Mouse (Mus musculus): ENCODE results near the gene Igtp.
"Not testable (repeated sequence)": the region's sequence is repeated elsewhere in the genome, so short reads cannot be mapped to it uniquely, and the experiment has no call there.

Gene Igtp

DNA sequence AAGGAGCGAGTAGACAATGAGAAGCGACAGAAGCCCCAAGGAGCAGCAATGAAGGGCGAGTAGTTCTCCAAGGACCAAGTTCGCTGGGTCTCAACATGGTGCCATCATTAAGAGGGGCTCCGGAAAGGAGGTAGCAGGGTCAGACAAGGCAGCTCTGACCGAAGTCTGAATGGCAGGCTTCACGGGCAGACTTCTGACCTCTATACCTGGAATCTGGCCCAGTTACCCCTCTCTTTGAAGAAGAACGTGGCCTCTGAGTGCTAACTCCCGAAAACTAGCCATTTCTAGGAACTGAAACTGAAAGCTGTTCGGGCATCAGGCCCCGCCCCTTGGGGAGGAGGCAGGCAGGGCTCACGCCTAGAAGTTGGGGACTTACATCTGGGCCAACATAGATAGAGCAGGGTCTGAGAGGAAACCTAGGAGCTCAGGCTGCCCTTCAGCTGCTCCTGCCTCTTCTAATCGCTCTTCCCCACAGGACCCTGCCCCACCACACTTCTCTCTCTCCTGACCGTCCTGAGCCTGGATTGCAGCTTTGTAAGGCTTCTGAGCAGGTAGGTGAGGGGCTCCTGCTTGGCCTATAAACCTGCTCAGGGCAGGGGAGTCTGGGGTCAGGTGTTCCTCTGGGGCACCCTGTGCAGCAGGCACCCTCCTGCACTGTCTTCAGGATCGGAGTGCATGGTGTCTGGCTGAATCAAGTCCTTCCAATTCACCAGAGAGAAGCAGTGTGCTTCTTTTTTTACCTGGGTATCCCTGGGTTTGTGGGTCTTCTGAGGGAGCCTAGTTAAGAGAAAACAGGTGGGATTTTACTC is at the start of gene Igtp, which contains the start of gene Irgm2:
TSS of gene Igtp (plus strand) at position 328 of the 809 bp plus-strand sequence.
TSS of gene Irgm2 (plus strand) at position 390 of the 809 bp plus-strand sequence.
- not testable (repeated sequence) for DNase-seq (ENCODE audit: low read depth, low spot score)

DNA sequence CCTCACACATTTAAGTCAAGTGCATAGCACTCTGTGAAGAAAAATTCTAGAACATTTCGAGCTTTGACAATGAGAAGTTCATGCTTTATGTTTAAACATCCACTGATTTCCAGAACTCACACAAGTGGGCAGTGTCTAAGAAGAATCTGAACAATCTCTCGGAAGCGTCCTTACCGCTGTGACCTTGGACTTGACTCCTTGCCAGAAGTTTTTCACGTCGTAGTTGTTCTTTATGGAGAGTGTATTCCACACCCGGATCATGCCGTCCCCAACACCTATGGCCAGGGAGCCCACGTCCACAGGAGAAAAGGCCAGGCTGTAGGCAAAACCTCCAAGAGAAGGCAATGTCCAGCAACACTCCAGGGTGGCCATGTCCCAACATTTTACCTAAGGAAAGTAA is 43.9 kb upstream of the Igtp start:
- no peak for DNase-seq (ENCODE audit: low read depth, low spot score)

DNA sequence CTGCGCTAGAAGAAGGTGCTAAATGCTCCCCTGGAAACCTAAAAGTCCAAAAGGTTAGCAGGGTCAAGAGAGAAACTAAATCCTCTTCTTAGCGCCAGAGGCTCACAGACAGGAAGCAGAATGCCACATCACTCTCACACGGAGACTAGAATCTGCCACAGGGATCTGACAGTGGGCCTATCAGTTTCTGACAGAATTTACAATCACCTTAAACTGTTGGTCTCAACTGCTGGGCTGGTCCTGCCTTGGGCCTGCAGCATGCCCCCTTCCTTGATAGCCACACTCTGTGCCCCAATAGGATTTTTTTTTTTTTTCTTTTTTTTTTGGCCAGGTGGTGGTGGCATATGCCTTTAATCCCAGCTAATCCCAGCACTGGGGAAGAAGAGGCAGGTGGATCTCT is 42.5 kb upstream of the Igtp start:
- no peak for DNase-seq (ENCODE audit: low read depth, low spot score)

DNA sequence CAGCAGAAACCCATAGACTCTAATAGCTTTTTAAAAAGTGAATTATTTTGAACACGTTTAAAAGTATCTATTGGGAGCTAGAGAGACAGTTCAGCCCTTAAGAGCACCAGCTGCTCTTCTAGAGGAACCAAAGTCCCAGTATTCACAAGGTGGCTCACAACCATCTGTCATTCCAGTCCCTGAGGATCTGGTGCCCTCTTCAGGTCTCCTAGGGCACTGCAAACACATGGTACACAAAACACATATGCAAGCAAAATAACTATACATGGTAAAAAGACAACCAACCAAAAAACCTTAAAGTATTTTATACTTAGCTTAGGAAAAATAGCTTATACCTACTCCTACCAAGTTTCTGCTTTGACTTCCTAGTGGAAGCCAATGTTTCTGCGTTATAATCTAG is 34.3 kb upstream of the Igtp start:
- DNase-seq (ENCODE audit: low read depth, low spot score), result no peak

DNA sequence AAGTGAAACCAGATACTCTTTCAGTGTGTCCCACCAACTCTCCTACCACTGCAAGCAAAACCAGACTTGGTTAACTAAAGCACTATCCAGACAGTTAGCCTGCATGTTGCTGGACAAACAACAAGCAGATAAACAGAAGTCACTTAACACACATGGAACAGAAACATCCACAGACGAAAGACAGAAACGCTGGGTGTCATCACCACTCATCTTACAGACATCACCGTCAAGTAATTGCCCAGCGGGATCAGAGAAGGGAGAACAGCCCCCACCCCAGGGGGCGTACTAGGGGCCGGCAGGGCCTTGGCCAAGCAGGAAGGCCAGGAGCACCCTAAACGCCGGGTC is 31.6 kb upstream of the Igtp start:
- DNase-seq (ENCODE audit: low read depth, low spot score), result no peak

DNA sequence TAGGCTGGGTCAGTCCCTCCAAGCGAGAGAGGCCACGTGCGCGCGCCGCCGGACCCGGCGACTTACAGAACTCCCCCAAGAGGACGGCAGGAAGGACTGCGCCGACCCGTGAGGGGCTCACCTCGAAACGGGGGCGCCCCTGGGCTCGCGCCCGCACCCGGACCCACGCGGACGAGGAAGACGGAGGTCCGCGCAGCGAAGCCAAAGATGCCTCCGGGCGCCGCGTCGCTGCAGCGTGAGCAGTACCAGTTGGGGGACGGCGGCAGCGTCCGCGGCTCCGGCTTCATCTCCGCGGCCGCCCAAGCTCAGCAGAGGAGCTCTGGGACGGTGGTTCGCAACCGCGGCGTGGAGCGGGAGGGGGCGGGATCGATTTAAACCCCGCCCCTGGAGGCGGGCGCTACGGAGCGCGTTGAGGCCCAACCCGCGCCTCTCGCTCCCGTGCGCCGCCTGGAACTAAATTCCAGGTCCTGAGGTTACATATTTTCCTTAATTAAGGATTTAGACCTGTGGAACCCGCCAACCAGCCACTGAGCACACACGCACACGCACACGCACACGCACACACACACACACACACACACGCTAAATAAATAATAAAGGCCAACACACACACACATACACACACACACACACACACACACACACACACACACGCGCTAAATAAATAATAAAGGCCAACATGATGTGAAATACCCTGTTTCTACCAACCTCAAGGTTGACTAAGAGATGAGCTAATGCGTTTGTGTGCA is 31.0 kb upstream of the Igtp start, which contains the start of gene Gemin5:
TSS of gene Gemin5 (minus strand) at position 373 of the 749 bp plus-strand sequence.
- DNase-seq (ENCODE audit: low read depth, low spot score), result peak; percentile 70

DNA sequence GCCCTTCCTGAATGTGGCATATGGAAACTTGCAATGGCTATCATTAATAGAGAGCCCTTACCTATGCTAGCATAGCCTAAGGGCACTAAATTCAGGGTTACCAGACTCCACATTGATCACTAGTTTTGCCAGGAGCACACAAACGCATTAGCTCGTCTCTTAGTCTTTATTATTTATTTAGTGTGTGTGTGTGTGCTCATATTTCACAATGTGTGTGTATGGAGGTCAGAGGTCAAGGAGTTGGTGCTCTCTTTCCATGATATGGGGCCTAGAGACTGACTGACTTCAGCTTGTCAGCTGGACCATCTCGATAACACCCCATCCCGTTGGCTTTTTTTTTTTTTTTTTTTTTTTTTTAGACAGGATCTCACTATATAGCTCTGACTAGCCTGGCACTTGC is 29.7 kb upstream of the Igtp start:
- no peak for DNase-seq (ENCODE audit: low read depth, low spot score)

DNA sequence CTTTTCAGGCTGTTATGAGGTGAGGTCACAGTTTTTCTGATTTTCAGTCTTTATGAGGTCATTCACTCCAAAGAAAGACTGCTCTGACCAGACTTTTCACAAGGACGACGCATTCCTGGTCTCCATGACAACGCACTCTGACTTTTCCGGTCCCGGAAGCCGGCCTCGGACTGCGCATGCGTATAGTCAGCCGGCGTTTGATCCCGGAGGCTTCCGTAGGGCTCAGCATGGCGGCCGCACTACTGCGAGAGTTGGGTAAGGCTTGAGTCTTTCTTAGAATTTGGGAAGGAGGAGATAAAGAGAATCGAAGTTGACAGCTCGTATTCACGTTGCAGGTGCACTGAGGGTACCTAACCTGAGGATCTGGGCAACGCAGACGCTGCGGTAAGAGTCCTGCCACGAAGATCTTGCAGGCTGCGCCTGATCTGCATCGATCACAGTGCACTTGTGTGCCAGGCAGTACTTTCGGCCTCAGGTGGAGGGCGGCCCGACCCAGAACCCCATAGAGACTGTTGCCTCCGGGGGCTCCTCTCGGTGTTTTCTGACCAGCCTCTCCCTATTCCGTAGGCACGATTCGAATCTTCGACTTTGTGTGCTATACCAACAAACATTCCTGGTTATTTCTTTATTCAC is 27.8 kb upstream of the Igtp start, which contains the start of gene Mrpl22:
TSS of gene Mrpl22 (plus strand) at position 203 of the 633 bp plus-strand sequence.
- DNase-seq (ENCODE audit: low read depth, low spot score), result peak; percentile 81

DNA sequence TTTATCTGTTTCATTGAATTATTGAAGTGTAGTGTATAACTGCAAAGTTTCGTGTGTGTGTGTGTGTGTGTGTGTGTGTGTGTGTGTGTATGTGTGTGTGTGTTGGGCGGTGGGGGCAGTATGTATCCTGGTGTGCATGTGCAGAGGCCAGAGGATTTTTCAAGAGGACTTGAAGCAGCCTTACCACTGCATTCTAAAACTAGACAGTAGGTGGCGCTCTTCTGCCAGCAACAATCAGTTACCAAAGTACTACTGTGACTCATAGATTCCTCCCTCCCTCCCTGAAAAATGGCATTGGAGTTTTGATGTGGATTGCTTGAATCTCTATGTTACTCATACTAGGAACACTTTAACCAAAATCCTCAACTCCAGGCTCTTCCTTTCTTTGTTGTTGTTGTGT is 19.8 kb upstream of the Igtp start:
- DNase-seq (ENCODE audit: low read depth, low spot score), result peak; percentile 62

DNA sequence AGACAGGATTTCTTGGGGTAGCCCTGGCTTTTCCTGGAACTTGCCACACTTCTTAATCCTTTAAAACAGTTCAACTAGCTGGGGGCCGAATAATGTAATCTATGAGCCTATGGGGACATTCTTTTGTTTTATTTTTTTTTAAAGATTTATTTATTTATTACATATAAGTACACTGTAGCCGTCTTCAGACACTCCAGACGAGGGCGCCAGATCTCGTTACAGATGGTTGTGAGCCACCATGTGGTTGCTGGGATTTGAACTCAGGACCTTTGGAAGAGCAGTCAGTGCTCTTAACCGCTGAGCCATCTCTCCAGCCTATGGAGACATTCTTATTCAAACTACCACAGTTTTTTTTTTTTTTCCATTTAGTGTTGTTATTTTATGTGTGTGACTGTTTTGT is 19.4 kb upstream of the Igtp start:
- not testable (repeated sequence) for DNase-seq (ENCODE audit: low read depth, low spot score)

DNA sequence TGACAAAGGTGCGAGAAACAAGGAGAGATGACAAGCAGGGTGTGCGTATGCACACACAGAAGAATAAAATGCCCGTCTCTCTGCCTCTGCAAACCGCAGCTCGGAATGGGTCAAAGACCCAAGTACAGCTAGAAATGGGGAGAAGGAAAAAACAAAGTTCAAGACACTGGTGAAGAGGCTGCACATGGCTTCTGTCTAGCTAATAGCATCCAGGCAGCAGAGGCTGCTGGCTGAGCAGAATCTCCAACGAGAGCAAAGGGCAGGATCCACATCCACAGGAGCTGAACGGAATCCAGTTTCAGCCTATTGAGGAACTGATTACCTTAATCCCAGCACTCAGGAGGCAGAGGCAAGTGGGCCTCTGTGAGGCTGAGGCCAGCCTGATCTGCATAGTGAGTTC is 18.6 kb upstream of the Igtp start:
- no peak for DNase-seq (ENCODE audit: low read depth, low spot score)

DNA sequence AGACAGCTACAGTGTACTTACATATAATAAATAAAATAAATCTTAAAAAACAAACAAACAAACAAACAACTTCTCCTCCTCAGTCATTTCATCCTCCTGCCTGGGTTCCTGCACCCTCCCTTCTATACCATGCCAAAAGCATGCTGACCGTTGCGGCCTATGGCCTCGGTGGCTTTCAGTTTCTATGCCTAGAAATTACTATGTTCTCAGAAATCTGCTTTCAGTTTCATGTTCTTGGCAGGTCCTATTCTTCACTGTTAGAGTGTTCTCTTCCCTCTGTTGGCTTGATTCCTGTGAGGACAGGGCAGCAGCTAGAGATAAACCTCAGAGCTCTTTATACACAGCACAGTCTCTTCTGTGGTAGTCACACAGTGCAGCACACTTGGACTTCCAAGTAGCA is 15.8 kb upstream of the Igtp start:
- DNase-seq (ENCODE audit: low read depth, low spot score), result no peak

DNA sequence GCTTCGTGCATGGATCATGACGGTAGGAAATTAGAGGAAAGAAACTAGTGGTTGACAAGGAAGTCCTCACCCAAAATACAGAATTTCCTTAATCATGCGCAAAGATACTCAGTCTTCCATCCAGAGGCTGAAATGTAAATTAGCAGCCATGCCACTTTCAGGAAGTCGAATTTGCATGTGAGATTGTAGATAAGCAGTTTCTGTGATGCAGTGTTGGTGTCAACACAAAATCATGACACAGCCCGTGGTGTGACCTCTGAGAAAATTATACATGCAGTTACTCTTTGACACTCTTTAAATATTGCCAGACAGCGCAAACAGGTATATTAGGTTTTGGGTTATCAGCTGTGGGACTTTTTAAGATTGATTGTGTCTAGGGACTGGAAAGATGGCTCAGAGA is 9.7 kb upstream of the Igtp start:
- no peak for DNase-seq (ENCODE audit: low read depth, low spot score)

DNA sequence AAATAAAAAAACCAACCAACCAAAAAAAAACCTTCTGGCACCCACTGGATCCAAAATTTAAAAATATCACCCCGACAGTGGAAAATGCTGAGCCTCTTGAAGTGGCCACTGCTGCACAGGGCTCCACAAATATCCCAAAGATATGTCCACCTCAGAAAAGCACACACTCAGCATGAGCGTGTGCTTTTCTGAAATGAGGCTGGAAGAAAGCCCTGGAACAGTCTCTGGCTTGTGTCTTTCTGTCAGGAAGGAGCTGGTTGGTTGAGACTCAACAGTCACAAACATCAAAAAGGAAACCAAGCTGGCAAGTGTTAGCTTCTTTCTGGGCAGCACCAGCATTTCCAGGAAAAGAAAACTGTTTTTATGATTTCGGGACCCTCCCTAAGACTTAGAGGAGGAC is 6.0 kb upstream of the Igtp start:
- no peak for DNase-seq (ENCODE audit: low read depth, low spot score)

DNA sequence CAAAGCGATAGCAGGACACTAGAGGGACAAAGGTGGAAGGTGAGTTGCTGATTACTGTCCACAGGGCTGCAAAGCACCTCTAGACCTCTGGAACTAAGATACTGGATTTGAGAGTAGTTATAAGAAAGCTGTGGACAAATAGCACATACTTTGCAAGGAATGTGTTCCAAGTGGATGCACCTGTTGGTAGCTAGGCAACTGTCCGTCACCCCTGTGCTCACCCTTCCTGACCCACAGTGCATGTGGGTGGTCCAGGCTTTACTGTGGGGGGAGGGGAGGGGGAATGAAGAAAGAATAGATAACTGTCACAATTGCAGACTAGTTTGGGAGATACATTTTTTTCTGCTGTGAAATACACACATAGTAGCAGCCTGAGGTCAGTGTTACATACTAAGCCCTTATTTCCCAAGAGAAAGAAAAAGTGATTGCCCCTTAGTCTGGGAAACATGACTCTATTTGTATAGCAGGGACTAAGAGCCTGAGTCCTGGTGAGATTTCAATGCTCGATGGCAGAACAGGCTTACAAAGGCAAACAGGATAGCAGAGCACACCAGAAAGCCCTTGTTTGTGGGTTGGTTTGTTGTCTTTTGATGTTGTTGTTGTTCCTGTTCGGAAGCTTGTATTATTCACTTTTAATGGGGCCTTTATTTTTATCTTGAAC is 5.4 kb upstream of the Igtp start:
- no peak for DNase-seq (ENCODE audit: low read depth, low spot score)

DNA sequence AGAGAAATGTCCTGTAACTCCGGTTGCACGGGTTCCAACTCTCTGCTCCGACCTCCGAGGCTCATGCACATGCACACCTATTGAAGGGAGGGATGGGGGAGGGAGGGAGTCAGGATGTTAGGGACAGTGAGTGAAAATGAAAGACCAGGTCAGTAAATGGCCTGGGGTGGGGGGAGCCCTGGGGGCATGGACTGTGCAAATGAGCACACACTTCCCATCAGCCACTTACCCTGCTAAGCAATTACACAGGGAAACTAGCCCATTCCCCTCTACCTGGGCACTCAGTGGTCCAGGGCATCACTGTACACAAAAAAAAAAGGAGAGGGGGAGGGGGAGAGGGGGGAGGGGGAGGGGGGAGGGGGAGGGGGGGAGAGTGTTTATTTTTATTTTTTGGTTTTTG is 693 bp upstream of the Igtp start:
- DNase-seq (ENCODE audit: low read depth, low spot score), result no peak

DNA sequence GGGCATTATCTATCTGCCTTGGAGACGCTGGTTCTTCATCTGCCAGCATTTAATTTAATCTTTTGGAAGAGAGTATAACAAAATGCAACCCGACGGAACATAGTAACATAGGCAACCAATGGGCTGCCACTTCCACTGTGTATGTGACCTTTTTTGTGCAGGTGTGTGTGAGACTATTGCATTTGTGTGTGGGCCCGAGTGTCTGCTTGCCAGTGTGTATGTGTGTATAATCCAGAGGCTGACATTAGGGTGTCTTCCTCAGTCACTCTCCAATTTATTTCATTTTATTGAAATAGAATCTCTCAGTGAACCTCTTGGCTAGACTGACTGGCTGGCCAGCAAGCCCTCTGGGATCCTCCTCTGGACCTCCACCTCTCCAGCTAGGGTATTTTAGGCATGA is 870 bp downstream of the Igtp start:
- no peak for DNase-seq (ENCODE audit: low read depth, low spot score)

DNA sequence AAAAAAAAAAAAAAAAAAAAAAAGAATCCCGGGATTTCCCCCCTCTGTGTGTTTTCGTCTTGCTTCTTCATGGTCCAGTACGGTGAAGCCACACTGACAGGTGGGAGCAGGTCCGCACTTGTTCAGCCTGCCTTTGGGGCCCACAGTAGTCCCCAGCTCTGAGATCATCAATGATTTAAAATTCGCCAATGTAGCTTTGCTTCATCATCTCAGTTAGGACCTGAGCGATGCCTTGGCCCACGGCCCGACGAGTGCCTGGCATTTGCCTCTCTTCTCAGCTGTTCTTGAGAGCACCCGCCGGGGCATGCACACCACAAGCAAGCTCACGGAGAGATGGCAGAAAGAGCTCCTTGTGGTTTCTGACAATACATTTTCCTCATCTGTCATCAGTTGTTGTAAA is 1.7 kb downstream of the Igtp start:
- no peak for DNase-seq (ENCODE audit: low read depth, low spot score)

DNA sequence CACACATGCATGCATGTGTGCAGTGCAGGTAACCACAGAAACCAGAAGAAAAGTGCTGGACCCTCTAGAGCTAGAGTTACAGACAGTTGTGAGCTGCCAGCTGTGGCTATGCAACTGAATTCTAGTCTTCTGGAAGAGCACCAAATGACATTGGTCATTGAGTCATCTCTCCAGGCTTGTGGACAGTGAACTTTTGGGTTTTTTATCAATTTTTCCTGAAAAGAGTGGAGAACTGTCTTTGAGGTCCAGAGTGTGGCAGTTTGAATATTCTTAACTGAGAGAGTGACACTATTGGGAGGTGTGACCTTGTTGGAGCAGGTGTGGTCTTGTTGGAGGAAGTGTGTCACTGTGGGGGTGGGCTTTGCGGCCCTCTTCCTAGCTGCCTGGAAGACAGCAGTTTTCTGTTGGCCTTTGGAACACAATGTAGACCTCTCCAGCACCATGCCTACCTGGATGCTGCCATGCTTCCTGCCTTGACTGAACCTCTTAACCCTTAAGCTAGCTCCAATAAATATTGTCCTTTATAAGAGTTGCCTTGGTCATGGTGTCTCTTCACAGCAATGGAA is 11.0 kb downstream of the Igtp start:
- no peak for DNase-seq (ENCODE audit: low read depth, low spot score)

DNA sequence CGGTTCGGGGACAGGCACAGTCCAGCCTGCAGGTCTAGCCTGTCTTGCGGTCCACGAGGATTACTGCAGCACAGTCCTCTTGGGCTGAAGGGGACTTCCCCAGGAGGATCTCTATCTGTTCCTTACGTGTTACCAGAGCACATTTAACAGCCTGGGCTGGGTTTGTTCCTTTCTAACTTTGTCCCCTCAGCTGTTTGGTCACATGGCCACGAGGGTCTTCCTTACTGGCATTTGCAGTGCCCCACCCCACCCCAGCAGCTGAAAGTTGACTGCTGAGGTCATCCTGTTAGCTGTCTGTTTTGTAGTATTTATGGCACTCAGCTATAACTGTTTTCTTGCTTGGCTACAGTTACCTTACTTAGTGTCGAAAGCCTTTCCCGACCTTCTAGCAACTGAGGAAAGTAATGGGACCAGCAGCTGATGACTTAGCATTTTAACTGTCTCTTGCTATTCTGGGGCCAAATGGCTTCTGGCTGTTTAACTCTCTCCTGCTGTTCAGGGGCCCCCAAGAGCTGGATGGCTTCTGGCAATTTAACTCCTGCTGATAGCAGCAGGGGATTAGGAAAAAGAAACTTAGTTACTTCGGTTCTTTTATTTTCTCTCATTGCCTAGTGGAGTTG is 11.8 kb downstream of the Igtp start:
- DNase-seq (ENCODE audit: low read depth, low spot score), result no peak

DNA sequence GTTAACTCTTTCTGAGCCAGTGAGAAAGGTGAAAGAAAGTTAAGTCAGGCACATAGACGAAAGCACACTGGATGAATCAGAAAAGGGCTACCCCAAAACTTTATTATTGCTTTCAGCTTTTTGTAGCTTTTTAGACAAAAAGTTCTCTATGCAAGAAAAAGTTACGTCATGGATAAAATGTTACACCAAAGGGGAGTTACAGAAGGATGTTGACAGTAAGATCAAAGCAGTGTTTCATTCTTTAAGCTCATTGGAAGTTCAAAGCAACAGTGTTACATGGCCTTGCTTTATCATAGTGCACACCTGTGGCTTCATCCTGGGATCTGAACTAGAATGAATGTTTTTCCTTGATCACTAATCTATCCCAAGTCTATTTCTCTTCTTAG is 12.3 kb downstream of the Igtp start:
- no peak for DNase-seq (ENCODE audit: low read depth, low spot score)

All from brain, embryonic 18.5 days (tissue).